Mouse (Mus musculus) olfactory bulb, adult 2 months (tissue): Measurements from ENCODE around the gene Ndufaf2. TPM values are rescaled to one million over a fixed set of nuclear protein-coding genes. Genes with fewer than 3 reads are reported as not detected.
A peak's percentile ranks its signal among the peaks of the same experiment; 100 is the strongest.

Source experiments
- H3K27ac ChIP-seq: fragments of 200-500 bp; 2 replicates; pipeline ENCODE4 v1.5.1; 2012; ENCODE audit warnings: low read depth, low read length; ENCODE audit not compliant: insufficient read depth
- H3K4me1 ChIP-seq: fragments of 200-500 bp; 2 replicates; pipeline ENCODE4 v1.6.1; 2012; ENCODE audit warnings: low read length; ENCODE audit not compliant: control insufficient read depth, insufficient read depth
- H3K4me3 ChIP-seq: fragments of 200-500 bp; 2 replicates; pipeline ENCODE4 v1.5.1; 2012; ENCODE audit warnings: mild to moderate bottlenecking, low read depth, low read length, moderate library complexity; ENCODE audit not compliant: insufficient read depth
- CTCF ChIP-seq: fragments of 200-500 bp; IDR thresholded peaks from 2 replicates; pipeline ENCODE4 v1.5.1; 2012; ENCODE audit warnings: low read depth, mild to moderate bottlenecking, low read length, moderate library complexity; ENCODE audit not compliant: insufficient read depth
- POLR2A ChIP-seq: fragments of 200-500 bp; IDR thresholded peaks from 2 replicates; pipeline ENCODE4 v1.6.1; 2012; ENCODE audit warnings: mild to moderate bottlenecking, low read depth, low read length, moderate library complexity; ENCODE audit not compliant: insufficient read depth
- WGBS: fragments of 180-500 bp; shearing (Covaris S2); methylation state at CpG from one replicate; pipeline ENCODE4 v1.1.7; 2018; 5-methylcytosine and 5-hydroxymethylcytosine counted together
- polyA plus RNA-seq: library from polyadenylated mRNA; stranded (reverse); fragments of >200 nt; gene quantifications from 2 replicates; pipeline ENCODE4 v1.2.4, GENCODE M21; 2012; ENCODE audit warnings: low replicate concordance; ENCODE audit not compliant: missing spikeins, insufficient read depth, insufficient read length

The Ndufaf2 gene
- polyA plus RNA-seq, 1 experiment = not detected

DNA sequence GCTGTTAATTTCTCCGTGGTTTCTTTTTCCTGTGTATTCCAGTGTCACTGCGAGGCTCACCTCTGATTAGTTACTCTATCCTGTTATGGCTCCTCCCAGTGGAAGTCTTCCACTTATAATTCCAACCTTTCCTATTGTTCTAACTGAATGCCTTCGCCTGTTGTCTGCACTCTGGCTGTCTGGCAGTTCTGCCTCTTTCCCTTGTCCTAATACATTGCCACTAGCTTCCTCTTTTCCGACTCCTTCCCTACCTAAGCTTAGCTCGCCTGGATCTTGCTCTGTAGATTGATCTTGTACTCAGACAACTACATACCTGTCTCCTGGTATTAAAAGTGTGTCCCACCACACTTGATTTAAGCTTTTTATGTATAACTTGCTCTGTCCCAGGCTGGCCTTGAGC lies 22.4 kb upstream of the Ndufaf2 start:
- Histone ChIP-seq H3K27ac (no peak overlapping the region), H3K4me1 (no peaks in the 10 kb centered on the region), H3K4me3 (no peak overlapping the region)
- 87% methylated on average over 5 of the region's 5 CpGs for WGBS
- no peak for TF ChIP-seq CTCF
- TF ChIP-seq POLR2A = no peak

DNA sequence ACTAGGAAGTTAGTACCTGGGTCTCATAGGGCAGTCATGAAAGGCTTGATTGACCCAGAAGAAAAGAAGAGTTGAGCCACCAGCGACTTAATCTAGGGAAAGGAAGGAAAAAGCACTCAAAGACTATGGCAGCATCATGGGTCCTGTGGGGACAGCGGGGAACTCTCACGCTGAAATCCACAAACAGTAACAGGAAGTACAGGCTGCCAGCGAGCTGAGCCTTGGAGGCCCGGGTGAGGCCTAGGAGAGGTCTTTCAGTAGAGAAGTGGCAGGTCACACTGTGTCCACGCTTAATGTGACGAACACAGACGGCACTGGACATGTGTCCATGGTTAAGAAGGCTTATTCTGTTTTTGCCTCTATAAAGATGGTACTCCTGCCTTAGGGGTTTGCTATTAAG lies 21.2 kb upstream of the Ndufaf2 start:
- no peaks in the 10 kb centered on the region for H3K4me1 ChIP-seq
- H3K4me3 ChIP-seq = no peak overlapping the region
- WGBS = 92% methylated on average over 8 of the region's 8 CpGs
- TF ChIP-seq CTCF (no peak), POLR2A (no peak)
- H3K27ac ChIP-seq = no peak overlapping the region

GRCm38 (mm10) chr13:108170511-108170910 lies 12.1 kb upstream of the Ndufaf2 start:
- TF ChIP-seq POLR2A = no peak
- no peak for TF ChIP-seq CTCF
- Histone ChIP-seq H3K27ac (no peak overlapping the region), H3K4me3 (no peak overlapping the region), H3K4me1 (no peaks in the 10 kb centered on the region)
- WGBS = 87% methylated on average over 8 of the region's 8 CpGs

DNA sequence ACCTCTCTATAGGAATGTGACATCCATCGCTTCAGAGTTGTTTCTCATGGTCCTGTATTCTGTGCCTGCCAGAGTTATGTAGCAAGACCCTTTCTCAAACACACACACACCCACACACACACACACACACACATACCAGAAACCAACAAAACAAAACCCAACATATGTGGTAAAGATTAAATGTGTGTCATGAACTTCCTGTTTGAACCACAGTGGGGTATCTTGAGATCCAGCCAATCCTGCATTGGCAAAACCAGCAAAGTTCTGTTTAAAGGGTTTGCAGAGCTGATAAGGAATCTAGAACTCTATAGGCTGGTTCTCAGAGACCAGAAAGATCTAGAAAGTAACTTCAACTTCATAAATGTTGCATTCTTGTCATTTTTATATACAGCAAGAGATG lies 11.6 kb upstream of the Ndufaf2 start:
- Histone ChIP-seq H3K4me3 (no peak overlapping the region), H3K27ac (no peak overlapping the region), H3K4me1 (no peaks in the 10 kb centered on the region)
- 100% methylated on average over 1 of the region's 1 CpGs for WGBS
- no peak for TF ChIP-seq CTCF
- no peak for TF ChIP-seq POLR2A

DNA sequence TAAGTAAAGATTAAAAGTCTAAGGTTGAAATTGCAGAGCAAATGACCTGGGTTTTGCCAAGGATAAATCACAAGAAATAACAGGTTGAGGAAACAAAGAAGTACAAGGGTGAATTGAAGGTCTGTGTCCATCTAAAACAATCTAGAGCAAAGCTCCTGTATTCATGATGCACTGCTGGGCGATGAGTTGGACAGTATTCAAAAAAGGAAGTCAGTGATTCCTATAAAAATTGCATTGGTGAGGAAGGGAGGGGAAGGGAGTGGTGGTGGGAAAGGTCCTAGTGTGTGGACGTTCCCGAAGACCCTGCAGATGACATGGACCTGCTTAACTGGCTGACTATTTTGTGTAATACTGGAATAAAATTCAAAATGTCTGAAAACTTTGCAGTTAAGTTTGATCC lies 6.2 kb upstream of the Ndufaf2 start:
- 92% methylated on average over 3 of the region's 3 CpGs for WGBS
- Histone ChIP-seq H3K27ac (no peak overlapping the region), H3K4me1 (peaks cover 1% of the 10 kb centered on the region; the same call in 1 of the 2 replicates), H3K4me3 (no peak overlapping the region)
- no peak for TF ChIP-seq POLR2A
- TF ChIP-seq CTCF = no peak

DNA sequence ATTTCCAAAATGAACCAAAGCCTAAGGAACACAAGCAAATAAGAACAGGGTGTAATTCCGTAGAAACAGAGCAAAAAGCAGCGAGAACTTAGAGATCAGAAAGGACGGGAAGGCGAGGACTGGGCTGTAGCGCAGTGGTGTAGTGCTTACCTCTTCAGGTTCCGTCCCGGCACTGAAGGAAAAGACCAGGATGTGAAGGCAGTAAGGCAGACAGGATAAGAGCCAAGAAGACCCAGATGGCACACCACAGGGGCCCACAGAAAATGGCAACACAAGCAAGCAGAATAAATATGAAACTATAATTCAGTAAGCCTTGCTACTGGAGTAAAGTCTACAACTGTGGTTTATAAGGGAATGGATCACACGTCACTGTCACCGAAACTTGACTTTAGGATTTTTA lies 5.5 kb upstream of the Ndufaf2 start:
- no peak overlapping the region for H3K4me3 ChIP-seq
- no peak overlapping the region for H3K27ac ChIP-seq
- WGBS = 93% methylated on average over 9 of the region's 9 CpGs
- no peak for TF ChIP-seq CTCF
- no peak for TF ChIP-seq POLR2A
- peaks cover 2% of the 10 kb centered on the region; the same call in 1 of the 2 replicates for H3K4me1 ChIP-seq

DNA sequence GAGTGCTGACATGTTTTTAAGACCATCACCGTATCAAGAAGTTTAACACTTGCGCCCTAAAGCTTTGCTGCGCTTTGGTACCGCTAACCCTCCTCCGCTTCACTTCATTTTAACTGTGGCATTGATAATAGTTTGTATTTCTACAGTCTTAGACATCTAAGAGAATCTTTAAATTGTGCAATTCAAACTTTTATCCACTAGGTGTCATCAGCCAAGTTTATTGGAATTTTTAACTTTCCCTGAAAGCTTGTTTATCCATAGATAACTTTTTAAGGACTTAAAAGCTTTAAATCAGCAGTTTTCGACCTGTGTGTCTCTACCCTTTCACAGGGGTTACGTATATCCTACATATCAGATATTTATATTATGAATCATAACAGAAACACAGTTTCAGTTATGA lies 1.5 kb upstream of the Ndufaf2 start:
- no peak overlapping the region for H3K4me3 ChIP-seq
- TF ChIP-seq CTCF (no peak), POLR2A (no peak)
- peaks cover 2% of the 10 kb centered on the region; the same call in 1 of the 2 replicates for H3K4me1 ChIP-seq
- no peak overlapping the region for H3K27ac ChIP-seq
- WGBS = 52% methylated on average over 7 of the region's 7 CpGs

DNA sequence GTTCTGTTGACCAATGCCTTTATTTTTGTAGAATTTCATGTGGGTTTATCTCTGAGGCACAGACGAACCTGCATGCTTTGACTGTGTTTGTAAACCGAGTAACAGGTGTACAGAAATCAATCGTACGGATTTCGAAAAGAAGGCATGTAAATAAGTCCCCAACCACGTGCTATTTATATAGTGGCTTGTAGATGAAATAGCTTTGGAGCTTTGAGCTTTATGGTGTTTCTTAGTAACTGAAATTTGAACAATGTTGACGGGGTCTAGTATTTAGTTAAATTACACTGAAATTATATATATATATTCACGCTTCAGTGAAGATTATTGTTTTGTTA lies 785 bp upstream of the Ndufaf2 start:
- Histone ChIP-seq H3K4me3 (peak overlapping the region; percentile 88), H3K27ac (no peak overlapping the region), H3K4me1 (peaks cover 2% of the 10 kb centered on the region; the same call in 1 of the 2 replicates)
- 3% methylated on average over 8 of the region's 8 CpGs for WGBS
- no peak for TF ChIP-seq CTCF
- TF ChIP-seq POLR2A = no peak

- 2% methylated on average over 41 of the region's 42 CpGs for WGBS
- peaks cover 2% of the 10 kb centered on the region; the same call in 1 of the 2 replicates for H3K4me1 ChIP-seq
- no peak overlapping the region for H3K27ac ChIP-seq
- peak overlapping the region; percentile 88 for H3K4me3 ChIP-seq
- no peak for TF ChIP-seq POLR2A
- no peak for TF ChIP-seq CTCF
Observed at GRCm38 (mm10) chr13:108157732-108158464, 525 bp downstream of the Ndufaf2 start.
